Mouse (Mus musculus): ENCODE data around the gene Map7.

Gene Map7

DNA sequence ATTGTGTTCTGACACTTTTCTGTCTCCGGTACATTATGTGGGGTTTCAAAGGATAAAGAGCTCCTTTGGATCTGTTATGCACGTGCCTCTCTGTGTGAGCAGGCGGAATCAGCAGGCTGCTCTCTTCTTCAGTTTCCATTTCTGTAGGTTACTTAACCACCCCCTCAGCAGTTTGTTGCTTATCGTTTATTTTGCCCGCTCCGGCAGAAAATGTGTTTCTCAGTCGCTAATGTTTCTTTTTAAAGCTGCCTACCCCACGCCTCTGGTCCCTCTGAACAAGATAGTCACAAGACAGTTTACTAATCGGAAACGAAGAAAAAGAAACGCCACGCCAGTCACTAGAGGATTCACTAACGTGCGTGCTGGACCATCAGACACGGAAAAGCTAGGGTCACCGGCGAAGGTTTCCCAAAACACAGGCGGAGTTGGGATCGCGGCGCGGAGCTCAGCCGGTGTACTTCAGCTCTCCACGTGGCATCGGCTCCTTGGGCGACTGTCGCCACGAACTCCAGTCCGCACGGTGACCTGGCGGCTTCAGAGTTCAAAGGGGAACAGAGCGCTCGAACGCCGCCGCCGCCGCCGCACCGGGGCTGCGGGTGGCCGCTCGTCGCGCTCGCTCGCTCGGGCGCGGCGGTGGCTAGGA is at the start of gene Map7:
Gene Map7, plus strand, starts transcription at position 342 of the 643 bp plus-strand sequence.
- DNase-seq: no peak

DNA sequence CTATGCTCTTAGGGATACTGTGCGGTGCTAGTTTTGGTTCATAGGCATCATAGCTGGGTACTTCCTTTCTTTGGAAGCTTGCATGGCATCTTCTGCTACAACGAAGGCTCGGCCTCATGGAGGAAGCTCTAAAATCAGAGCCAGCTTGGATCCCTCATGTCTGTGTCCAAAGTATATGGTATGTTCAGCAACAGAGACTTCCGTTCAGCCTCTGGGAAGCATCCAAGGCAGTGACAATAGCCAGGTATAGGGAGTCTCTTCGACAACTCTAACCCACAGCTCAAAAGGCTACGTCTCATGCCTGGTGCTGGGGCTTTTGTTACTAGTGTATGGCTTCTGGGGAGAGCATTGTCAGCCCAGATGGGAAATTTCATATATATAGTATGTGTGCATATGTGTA is 46.8 kb upstream of the Map7 start:
- no peak for DNase-seq

DNA sequence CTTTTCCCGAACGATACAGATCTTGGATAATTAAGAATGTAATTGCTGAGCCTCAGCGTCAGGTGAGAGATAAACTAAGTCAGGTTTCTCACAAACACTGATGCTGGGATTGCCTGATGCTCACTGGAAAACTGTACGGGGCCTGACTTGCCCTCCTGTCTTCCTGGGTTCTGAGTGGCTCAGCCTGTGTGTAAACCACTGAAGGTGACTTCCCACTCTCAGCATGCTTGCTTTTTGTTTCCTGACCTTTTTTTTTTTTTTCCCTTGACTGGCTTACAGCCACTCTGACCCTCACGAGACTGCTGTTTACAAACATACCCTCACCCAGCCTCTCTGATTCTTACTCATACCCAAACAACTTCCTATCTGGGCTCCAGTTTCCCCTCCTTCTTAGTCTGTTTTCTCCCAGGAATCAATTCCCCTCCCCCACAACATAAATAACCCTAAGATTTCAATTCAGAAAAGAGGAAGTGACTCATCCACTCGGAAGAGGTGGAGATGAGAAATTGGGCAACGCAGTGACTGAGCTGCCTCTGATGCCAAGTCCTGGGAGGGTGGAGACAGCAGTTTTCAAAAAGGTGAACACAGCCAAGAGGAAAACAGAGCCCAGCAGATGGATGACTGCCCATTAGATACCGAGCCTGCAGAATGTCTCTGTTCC is 43.9 kb upstream of the Map7 start:
- DNase-seq: peak; percentile 84 to 86

DNA sequence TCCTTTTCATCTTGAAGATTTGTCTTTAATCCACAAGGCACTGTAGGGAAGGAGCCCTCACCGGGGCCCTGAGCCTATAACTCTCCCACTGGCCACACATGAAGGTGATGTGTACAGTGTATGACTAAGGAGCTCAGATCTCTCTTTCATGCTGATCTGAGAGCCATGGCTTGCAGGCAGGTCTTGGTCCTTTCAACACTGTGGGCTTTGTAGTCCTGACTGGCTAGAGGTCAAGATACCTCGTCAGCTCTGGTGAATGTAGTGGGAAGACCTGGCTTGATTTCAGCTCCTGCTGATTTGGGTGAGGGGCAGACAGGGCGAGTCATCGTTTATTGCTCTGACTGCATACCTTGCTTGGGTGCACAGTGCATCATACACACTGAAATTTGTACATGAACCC is 42.7 kb upstream of the Map7 start:
- peak; percentile 36 to 37 for DNase-seq

DNA sequence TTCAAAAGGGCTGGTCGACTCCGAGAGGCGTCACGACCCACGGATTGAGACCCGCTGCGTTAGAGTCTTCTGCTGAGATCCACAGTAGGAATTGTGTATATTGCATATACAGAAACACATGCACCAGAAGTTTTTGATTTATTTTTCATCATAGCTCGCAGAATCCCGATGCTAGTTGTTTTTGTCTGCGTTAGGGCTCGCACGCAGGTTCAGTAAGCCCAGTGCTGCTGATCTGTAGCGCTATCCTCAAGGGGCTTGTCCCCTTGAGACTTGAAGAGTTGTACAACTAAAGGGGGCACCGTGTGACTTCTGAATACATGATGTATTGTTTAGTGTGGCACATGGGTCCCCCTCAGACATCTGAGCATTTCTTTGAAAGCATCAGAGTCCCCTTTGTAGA is 41.2 kb upstream of the Map7 start:
- DNase-seq: no peak

DNA sequence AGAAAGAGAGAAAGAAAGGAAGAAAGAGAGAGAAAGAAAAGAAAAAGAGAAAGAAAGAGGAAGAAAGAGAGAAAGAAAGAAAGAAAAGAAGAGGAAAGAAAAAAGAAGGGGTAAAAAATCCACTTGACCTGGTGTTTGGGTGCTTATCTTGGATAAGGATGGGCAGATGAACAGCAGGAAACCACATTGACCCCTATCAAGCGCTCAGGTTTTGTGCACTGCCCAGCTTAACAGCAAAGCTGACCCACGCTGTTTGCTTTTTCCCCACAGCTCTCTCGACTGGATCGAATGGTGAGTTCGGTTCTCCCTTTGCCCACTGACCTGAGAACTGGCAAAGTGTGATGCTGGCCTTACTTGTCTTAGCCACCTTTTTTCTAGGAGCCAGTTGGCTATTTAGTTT is 36.8 kb upstream of the Map7 start:
- no peak for DNase-seq

DNA sequence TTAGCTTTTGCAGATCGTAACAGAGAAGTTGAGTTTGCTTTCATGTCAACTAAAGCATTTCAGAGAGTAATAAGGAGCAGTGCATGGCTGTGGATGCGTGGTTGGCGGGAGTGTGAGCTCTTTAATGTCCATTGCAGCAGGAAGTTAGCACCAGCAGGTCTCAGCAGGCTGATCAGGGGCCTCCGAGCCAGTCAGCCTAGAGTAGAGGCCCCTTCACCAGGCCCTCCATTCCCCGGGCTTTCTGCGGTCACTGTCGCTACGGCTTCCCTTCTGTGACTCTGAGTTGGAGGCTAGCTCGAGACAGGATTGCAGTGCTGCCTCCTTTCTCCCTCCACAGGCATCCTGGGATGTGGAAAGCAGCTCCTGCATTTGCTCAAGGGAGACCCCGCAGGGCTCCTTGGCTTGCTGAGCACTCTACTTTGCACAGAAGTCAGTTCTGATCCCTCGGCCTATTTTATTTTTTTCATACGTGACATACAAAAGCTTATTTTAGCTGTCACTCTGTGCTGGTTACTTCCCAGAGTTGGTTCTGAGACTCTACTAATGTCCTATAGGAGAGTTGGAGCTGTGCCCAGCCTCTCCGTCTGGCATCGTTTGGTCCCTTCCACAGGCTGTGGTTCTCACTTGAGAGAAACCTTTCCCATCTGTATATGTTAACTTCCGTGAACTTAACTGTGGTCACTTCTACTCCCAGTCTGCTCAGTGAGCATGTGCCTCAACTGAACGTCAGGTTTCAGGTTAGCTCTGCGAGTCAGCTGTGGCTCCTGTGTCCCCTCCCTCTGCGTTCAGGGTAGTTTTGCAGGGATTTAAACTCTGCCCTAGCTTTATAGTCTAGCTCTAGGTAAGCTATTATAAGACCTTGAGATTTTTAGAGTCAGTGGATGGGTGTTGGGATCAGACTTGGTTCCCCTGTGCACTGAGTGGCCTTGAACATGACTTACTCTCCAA is 36.0 kb upstream of the Map7 start:
- DNase-seq: peak; percentile 56 to 59

DNA sequence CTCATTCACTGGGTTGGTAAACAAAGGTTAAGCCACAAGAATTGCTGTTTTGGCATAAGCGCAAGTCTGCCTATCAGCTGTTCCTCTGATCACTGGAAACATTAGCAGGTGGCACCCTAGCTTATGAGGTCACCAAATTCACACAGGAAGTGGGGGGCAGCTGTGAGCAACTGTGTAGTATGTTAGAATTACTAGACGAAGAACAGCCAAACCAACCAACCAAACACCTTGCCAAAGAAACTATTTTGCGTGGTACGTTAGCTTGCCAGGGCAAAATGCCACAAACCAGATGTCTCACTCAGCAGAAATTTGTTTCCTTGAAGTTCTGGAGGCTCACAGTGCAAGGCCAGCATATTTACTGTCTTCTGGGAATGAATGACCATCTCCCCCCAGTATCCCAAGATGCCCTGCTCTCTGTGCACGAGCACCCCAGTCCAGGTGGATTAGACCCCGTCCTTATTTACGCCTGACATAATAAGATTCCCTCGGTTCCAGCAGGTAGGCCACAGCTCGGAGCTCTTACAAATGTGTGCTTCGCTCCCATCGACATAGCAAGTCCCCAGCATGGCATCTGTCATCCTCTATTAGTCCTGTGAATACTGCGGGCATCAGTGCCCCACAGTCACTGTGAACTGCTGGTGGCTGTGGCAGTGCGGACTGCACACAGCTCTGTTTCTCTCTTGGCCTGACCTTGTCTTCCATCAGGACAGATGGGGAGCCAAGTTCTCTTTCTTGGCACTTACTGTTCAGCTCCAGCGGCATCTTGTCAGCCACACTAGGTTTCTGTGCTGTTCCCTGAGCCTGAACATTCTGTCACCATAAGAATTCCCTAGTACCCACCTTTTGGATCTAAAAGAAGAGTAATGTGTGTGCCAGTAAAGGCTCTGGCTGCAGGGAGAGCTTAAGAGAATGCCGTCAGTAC is 28.5 kb upstream of the Map7 start:
- peak; percentile 19 to 20 for DNase-seq

DNA sequence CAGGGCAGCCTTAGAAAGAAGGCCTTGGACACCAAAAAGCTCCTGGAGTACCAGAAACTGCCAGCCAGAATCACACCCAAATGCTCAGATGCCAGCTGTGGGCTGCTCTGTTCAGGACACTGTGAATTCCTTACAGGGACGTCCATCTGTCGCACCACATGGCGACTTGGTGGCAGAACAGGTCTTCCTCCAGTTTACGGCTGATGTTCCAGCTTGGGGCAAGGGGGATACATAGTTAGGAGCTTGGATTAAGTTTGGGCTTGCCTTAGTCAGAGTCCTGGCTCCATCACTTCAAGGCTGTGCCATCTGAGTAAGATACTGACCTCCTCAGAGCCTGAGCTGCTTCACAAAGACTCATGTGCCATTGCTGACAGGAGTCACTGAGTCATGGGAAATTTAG is 26.3 kb upstream of the Map7 start:
- DNase-seq: peak; percentile 31 to 50

DNA sequence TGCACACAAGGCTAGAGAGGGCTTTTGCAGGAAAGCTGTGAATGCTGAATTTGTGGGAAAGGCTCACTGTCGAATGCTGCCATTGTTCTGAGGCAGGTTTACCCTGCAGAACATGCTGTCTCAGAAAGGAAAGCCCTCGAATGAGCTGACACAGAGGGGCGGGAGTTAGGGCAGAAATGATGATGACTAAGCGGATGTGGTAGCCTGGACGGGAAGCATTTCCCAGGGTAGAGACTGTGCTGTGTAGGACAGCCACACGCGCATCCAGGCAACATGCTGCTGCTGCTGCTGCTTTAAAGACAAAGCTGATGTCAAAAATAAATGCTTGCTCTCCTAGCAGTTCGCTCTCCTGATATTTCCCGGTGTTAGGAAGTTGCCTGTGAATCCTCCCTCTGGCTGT is 24.9 kb upstream of the Map7 start:
- no peak for DNase-seq

DNA sequence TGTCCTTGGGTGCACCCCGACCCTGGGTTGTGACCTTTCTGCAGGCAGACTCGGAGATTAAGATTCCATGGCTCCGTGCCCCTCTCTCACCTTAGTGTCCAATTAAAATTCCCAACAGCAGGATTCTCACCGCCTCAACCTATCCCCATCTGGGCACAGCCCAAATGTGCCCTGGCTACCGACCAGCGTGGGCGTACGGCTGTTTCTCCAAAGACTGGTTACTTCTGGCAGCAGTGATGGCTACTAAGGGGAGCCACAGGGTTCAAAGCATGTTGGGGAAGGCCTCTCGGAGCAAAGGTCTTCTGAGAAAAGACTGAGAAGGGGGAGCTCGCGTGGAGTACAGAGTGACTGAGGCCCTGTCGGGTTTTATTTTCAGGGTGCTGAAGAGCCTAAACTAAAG is 23.7 kb upstream of the Map7 start:
- DNase-seq: peak in 1 of 2 experiments; percentile 18

DNA sequence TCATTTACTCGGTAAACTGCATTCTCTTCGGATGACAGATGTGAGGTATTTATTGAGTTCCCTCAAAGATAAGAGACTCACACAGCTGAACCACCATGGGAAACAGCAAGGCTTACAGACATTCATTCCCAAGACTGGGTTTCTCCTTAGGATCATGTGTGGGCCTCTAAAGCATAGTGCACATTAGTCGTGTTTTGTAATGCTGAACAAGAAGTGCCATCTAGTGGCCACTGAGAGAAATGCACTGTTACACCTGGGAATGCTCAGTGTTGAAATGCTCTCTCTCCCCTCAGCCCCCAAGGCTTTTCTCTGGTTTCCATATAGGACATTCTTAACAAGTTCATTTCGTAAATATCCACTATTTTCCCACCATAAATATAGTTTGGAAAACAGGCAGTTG is 23.0 kb upstream of the Map7 start:
- DNase-seq: peak; percentile 79 to 83

DNA sequence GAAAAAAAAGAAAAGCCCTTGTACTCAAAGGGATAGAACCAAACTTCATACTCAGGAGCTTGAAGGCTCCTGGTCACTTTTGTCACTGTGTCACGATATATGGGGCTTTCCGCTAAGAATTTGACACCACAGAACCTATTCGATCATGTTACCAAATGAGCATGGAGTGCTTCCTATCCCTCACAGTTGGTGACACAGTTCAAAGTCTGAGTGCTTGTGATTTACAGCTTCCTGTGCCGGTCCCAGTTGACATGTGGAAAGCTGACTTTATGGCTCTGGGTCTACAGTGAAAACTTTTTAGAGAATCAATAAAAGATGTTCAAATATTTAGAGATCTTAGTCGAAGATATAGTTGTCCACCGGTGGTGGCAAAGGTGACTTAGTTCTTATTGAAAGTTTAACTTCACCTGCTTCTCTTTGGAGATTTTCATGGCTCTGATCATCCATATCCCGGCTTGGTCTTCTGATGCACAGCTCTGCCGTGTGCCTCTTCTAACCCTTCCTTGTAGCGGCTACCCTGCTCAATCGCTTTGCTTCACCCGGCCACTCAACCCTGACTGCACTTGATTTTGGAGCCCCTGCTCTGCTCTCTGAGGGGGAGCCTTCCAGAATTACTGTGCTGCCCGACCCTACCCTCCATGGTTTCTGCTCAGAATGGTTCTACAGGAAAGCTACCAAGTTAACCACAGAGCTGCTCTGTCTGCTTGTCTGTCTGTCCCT is 15.2 kb upstream of the Map7 start:
- no peak for DNase-seq

DNA sequence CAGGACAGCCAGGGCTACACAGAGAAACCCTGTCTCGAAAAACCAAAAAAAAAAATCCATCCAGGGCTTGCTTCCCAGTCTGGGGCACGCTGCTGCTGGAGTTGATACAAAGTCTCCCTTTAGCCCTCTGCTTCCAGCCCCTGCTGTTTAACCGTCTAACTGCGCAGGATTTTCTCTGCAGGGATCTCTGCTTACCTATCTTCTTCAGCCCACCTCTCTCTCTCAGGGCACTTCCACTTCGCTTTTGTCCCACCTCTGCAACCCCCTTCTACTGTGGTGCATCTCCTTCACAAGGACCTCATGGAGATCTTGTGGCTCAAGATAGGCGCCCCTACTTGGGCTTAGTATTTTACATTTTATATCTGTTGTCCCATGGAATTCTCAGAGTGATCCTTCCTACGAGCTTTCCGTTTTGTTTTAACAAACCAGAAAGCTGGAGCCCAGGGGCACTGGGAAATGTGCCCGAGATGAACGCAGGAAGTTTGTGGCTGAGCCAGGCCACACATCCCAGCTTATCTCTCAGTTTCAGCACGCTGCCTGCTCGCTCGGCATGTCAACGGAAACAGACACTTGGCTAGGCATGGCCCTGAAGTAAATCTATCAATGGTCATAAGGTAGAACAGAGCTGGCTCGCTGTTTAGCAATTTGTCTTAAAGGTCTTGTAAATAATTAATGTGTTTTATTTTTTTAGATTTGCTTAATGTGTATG is 12.8 kb upstream of the Map7 start:
- peak; percentile 45 to 59 for DNase-seq

DNA sequence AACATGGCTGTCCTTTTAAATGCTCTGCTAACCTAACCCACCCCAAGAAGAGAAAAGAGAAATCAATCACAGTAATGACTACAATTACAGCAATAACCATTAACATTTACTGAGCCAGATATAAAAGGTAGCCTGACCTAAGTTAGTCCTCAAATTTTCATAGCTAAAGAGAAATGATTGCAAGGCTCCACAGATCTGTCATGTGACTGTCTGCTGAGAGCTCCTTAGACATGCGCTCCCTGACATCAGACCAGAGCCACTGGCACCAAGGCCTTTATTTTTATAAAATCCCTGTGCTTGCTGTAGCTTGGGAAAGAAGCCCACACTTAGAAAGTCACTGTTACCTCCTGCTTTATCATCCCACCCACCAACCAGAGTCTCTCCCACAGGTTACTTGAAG is 11.8 kb upstream of the Map7 start:
- no peak for DNase-seq

DNA sequence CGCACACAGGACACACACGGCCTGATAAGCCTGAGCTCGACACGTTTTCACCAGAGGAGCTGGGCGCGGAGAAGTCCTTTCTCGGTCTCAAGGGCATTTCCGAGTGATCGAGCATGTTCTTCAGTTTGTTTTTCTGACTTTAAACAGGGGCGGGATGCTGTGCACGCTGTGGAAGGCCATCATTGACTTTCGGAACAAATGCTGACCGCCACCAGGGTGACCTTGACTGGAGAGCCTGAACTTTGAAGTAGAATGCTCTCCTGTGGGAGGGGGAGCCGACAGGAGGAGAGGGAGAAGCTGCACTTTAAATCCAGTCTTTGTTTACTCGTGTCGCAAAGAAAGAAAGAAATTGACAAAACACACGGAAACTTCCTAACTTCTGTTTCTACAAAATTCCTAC is 6.9 kb upstream of the Map7 start:
- no peak for DNase-seq

DNA sequence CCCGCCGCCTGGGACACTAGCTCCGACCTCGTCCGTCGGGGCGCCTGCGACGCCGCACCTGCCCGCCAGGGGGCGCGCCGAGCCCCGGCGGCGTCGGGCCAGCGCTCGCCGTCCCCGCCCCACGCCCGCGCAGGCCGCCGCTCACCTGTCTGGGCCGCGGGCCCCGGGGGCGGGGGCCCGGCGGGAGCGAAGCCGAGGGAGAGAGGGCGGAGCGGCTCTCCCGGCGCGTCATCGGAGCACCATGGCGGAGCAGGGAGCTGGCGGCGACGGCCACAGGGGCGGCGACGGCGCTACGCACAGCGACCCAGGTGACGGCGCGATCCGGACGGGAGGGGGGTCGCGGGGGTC is 476 bp downstream of the Map7 start:
- DNase-seq: peak; percentile 65 to 70

DNA sequence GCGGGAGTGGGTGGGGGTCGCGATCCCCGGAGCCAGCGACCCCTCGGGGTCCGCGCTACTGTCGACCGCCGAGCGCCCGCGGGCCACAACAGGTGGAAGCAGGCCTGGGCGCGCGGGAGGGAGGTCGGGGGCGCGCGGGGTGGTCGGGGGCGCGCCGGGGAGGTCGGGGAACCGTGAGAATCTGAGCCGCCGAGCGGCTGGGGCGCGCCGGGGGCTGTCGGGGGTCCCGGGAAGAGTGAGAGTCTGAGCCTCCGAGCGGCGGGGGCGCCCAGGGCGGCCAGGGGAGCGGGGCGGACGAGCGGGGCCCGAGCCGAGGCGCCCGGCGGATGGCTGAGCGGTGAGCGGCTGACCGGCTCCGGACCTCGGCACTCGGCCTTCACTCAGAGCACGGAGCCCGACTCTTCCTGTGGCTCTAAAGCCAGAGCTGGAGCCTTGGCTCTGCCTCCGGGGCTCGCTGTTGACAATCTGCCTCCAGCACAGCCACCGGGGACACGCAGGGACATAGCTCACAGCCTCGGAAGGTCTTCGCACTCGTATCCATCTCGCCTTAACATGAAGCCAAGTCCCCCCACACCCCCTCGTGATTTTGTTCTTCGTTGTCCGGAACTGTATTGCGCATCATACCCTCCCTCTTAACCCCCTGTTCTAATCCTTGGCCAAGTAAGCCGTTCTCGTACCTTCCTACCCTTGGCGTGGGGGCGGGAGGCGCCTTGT is 1.0 kb downstream of the Map7 start:
- peak; percentile 70 to 76 for DNase-seq

DNA sequence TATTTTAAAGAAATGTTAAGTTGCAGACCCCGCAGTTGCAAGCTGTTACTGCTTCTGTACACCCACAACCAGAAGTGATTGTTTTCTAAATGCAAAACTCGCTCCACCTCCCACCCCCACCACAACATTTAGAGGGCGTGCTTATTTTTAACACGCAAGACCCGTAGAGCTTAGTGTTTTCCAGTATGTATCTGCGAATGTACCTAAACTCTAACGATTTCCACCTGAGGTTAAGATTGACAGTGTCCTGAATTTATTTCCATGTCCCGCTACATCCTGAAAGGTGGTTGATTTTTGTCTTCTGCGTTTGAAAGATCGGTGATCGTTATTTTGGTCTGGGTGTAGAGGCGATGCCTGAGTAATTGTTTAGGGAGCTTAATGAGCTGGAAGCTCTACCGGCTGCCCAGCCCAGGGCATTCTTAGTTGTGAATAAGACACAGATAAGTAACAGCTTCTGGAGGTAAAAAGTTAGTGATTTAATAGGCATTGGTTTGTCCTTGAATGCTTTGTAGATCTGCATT is 1.6 kb downstream of the Map7 start:
- DNase-seq: peak in 1 of 2 experiments; percentile 43

DNA sequence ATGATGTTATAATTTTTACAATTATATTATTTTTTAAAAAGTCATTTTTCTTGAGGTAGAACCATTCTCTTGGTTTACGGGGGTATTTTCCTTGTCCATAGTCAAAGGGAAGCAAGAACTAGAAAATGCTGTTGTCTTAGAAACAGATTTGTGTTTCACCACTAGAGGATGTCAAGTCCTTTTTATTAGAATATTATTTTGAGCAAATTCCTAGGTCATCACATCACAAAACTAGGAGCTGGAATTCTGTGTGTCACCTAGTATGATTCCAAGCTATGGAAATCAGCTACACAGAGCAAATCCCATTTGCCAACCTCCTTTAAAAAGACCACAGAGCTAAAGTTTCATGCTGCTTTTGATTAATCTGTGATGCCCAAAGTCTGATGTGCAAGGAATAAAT is 3.9 kb downstream of the Map7 start:
- DNase-seq: no peak

Data from cerebellum, postnatal 14 days (tissue).